Mouse (Mus musculus) urinary bladder, adult 2 months (tissue): ENCODE data around the gene Chrna9. TPM values are rescaled to one million over a fixed set of nuclear protein-coding genes. Genes with fewer than 3 reads are reported as not detected.

Experiments used
- DNase-seq: peaks from one replicate; pipeline ENCODE4 v3.0.0; 2022; ENCODE audit warnings: low spot score
- polyA plus RNA-seq: library from polyadenylated mRNA; depleted of rRNA; stranded (reverse); fragments of >200 nt; gene quantifications from 2 replicates; pipeline ENCODE4 v1.2.3, GENCODE M21; 2012; rRNA removed

Chrna9 gene
- polyA plus RNA-seq, 1 experiment: not detected

GRCm38 (mm10) chr5:66008245-66008967 is 73.7 kb downstream of the Chrna9 start:
- no peak for DNase-seq

- DNase-seq: no peak
Observed at GRCm38 (mm10) chr5:66013999-66014398, 79.3 kb downstream of the Chrna9 start.

- DNase-seq: no peak
Observed at GRCm38 (mm10) chr5:66014437-66014836, 79.7 kb downstream of the Chrna9 start.

GRCm38 (mm10) chr5:66015449-66015961 is 80.8 kb downstream of the Chrna9 start:
- no peak for DNase-seq

GRCm38 (mm10) chr5:66026796-66027195 is 92.1 kb downstream of the Chrna9 start:
- no peak for DNase-seq

Other genes with a start within 250 kb of the Chrna9 start
- gene Pds5a, start 236.6 kb upstream of the Chrna9 start, polyA plus RNA-seq: 63.1 and 65.6 TPM in 2 replicates
- gene N4bp2, start 171.4 kb upstream of the Chrna9 start, polyA plus RNA-seq: 7.9 TPM in 2 replicates
- 1.0 and 1.3 TPM in 2 replicates for gene Rhoh, start 73.7 kb upstream of the Chrna9 start, polyA plus RNA-seq
- gene 9130230L23Rik, start 69.4 kb downstream of the Chrna9 start, polyA plus RNA-seq: 1.5 and 1.8 TPM in 2 replicates
- gene Rbm47, start 238.2 kb downstream of the Chrna9 start, polyA plus RNA-seq: 14.2 and 16.3 TPM in 2 replicates